Mouse (Mus musculus) neural tube, embryonic 11.5 days (tissue): ENCODE data around the gene Krtap11-1. TPM values are rescaled to one million over a fixed set of nuclear protein-coding genes. Genes with fewer than 3 reads are reported as not detected.
A peak's percentile ranks its signal among the peaks of the same experiment; 100 is the strongest.

ENCODE experiments used
- ATAC-seq: fragments of 200-750 bp; cut with Nextera tagmentation; 2 replicates; pipeline ENCODE4 v1.8.0; 2017; ENCODE audit warnings: moderate number of reproducible peaks, mild to moderate bottlenecking, moderate TSS enrichment, moderate library complexity; ENCODE audit not compliant: insufficient read depth, low FRiP score, low TSS enrichment
- DNase-seq: peaks from one replicate; pipeline ENCODE4 v3.0.0-alpha.2; 2015; ENCODE audit warnings: low spot score
- H3K27ac ChIP-seq: fragments of 300-500 bp; sonication (generic); 2 replicates; pipeline ENCODE4 v1.5.1; 2014; ENCODE audit warnings: low read depth, mild to moderate bottlenecking, low read length
- H3K27me3 ChIP-seq: fragments of 300-500 bp; sonication (generic); 2 replicates; pipeline ENCODE4 v1.6.1; 2014; ENCODE audit warnings: mild to moderate bottlenecking, low read length, mixed read lengths; ENCODE audit not compliant: control insufficient read depth, insufficient read depth
- H3K36me3 ChIP-seq: fragments of 300-500 bp; sonication (generic); 2 replicates; pipeline ENCODE4 v1.6.1; 2014; ENCODE audit warnings: mild to moderate bottlenecking, low read length, moderate library complexity, mixed read lengths; ENCODE audit not compliant: control insufficient read depth, insufficient read depth
- H3K4me1 ChIP-seq: fragments of 300-500 bp; sonication (generic); 2 replicates; pipeline ENCODE4 v1.6.1; 2014; ENCODE audit warnings: low read length, mixed read lengths; ENCODE audit not compliant: control insufficient read depth, insufficient read depth
- H3K4me2 ChIP-seq: fragments of 300-500 bp; sonication (generic); 2 replicates; pipeline ENCODE4 v1.6.1; 2014; ENCODE audit warnings: low read depth, mild to moderate bottlenecking, moderate library complexity
- H3K4me3 ChIP-seq: fragments of 300-500 bp; sonication (generic); 2 replicates; pipeline ENCODE4 v1.5.1; 2014; ENCODE audit warnings: low read depth, low read length
- H3K9ac ChIP-seq: fragments of 300-500 bp; sonication (generic); 2 replicates; pipeline ENCODE4 v1.6.1; 2014; ENCODE audit warnings: mild to moderate bottlenecking, low read length
- H3K9me3 ChIP-seq: fragments of 300-500 bp; sonication (generic); 2 replicates; pipeline ENCODE4 v1.6.1; 2016; ENCODE audit warnings: low read length; ENCODE audit not compliant: control insufficient read depth
- WGBS: fragments of 180-500 bp; shearing (Covaris S2); extraction: QIAGEN DNeasy Blood & Tissue Kit; methylation state at CpG from one replicate; pipeline ENCODE4 v1.1.7; 2014; 5-methylcytosine and 5-hydroxymethylcytosine counted together
- polyA plus RNA-seq: library from polyadenylated mRNA; unstranded; fragments of >200 nt; fragmentation: Nextera tagmentation; extraction: Ambion mirVana; gene quantifications from 2 replicates; pipeline ENCODE4 v1.2.1, GENCODE M21; 2014

Krtap11-1 gene
- polyA plus RNA-seq = not detected in 2 replicates

DNA sequence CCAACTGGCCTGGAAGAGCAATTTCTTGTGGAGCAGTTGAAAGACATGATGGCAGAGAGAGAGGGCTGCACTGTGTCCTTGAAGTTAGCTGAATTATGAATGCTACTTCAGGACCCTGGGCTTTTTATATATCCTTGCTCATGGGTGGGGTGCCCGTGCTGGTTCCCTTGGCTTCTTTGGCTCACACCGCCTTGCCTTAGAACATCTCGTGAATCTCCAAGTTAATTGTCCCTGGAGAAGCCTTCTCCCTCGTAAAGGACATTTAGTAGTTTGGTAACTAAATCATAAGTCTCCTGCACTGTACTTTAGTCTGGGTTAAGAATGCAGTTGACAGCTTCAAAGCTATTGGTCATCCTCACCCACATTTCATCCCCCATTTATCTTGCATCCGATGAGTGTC is at the start of gene Krtap11-1:
Gene Krtap11-1 (minus strand): TSS at position 101 of the 400 bp plus-strand sequence.
- no peaks in the 10 kb centered on the region for H3K4me1 ChIP-seq
- H3K36me3 ChIP-seq = no peaks in the 10 kb centered on the region
- H3K4me2 ChIP-seq = no peak within 1 kb of the TSS
- WGBS = 90% methylated on average over 5 of the region's 5 CpGs
- no peak within 1 kb of the TSS for H3K4me3 ChIP-seq
- H3K9ac ChIP-seq = no peak within 1 kb of the TSS
- H3K27me3 ChIP-seq = no peaks in the 10 kb centered on the region
- no peak within 1 kb of the TSS for H3K27ac ChIP-seq
- no peaks in the 10 kb centered on the region for H3K9me3 ChIP-seq
- no peak for ATAC-seq
- no peak for DNase-seq

- ATAC-seq = no peak
- Histone ChIP-seq H3K27ac (no peak overlapping the region), H3K9ac (no peak overlapping the region), H3K27me3 (no peaks in the 10 kb centered on the region), H3K9me3 (no peaks in the 10 kb centered on the region), H3K4me3 (no peak overlapping the region), H3K36me3 (no peaks in the 10 kb centered on the region), H3K4me2 (no peak overlapping the region), H3K4me1 (no peaks in the 10 kb centered on the region)
- 88% methylated on average over 7 of the region's 7 CpGs for WGBS
- DNase-seq = no peak
These were observed 47.2 kb upstream of the Krtap11-1 start for GRCm38 (mm10) chr16:89618190-89618589.

- Histone ChIP-seq H3K27ac (no peak overlapping the region), H3K4me2 (no peak overlapping the region), H3K9ac (no peak overlapping the region), H3K27me3 (no peaks in the 10 kb centered on the region), H3K9me3 (no peaks in the 10 kb centered on the region), H3K4me3 (no peak overlapping the region), H3K4me1 (no peaks in the 10 kb centered on the region), H3K36me3 (no peaks in the 10 kb centered on the region)
- DNase-seq (no peak), ATAC-seq (no peak)
- 82% methylated on average over 3 of the region's 3 CpGs for WGBS
These were observed 46.3 kb upstream of the Krtap11-1 start for GRCm38 (mm10) chr16:89617251-89617650.

DNA sequence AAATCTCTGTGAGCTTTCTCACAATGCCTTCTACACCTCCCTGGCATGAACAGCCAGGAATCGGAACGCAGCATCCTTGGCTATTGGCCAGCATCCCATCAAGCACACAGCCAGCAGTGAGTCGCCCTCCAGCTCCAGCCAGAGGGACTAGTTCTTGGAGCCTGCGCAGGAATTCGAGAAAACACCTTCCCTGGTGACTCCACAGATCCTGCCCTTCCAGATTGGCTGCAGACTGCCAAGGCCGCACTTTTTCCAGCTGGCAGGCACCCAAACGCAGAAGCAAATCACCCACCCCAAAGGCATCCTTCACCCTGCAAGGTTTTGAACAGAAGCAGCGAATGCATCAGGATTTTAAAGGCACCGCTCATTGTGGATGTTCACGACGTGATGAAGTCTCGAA is 42.7 kb upstream of the Krtap11-1 start:
- H3K4me3 ChIP-seq = no peak overlapping the region
- ATAC-seq = no peak
- H3K27me3 ChIP-seq = no peaks in the 10 kb centered on the region
- WGBS = 93% methylated on average over 12 of the region's 12 CpGs
- H3K4me1 ChIP-seq = no peaks in the 10 kb centered on the region
- no peaks in the 10 kb centered on the region for H3K36me3 ChIP-seq
- no peak for DNase-seq
- H3K27ac ChIP-seq = no peak overlapping the region
- H3K9me3 ChIP-seq = no peaks in the 10 kb centered on the region
- no peak overlapping the region for H3K4me2 ChIP-seq
- no peak overlapping the region for H3K9ac ChIP-seq

DNA sequence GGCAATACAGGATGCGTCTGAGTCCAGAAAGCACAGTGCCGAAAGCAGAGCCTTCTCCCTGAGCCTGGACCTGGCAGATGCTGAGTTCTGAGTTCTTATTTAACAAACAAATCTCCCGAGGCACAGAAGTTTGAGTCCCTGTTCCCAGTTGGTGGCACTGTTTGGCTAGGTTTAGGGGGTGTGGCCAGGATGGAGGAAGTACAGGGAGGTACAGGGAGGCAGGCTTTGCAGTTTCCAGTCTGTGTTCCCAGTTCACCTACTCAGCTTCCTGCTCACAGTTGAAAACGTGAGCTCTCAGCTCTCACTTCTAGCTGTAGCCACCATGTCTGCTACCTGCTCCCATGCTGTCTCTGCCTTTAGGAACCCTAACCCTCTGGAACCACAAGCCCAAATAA is 37.8 kb upstream of the Krtap11-1 start:
- H3K4me3 ChIP-seq = no peak overlapping the region
- H3K4me2 ChIP-seq = no peak overlapping the region
- H3K9ac ChIP-seq = no peak overlapping the region
- no peak for ATAC-seq
- H3K9me3 ChIP-seq = no peaks in the 10 kb centered on the region
- 77% methylated on average over 4 of the region's 4 CpGs for WGBS
- no peaks in the 10 kb centered on the region for H3K27me3 ChIP-seq
- no peak overlapping the region for H3K27ac ChIP-seq
- no peaks in the 10 kb centered on the region for H3K36me3 ChIP-seq
- no peaks in the 10 kb centered on the region for H3K4me1 ChIP-seq
- DNase-seq = no peak

DNA sequence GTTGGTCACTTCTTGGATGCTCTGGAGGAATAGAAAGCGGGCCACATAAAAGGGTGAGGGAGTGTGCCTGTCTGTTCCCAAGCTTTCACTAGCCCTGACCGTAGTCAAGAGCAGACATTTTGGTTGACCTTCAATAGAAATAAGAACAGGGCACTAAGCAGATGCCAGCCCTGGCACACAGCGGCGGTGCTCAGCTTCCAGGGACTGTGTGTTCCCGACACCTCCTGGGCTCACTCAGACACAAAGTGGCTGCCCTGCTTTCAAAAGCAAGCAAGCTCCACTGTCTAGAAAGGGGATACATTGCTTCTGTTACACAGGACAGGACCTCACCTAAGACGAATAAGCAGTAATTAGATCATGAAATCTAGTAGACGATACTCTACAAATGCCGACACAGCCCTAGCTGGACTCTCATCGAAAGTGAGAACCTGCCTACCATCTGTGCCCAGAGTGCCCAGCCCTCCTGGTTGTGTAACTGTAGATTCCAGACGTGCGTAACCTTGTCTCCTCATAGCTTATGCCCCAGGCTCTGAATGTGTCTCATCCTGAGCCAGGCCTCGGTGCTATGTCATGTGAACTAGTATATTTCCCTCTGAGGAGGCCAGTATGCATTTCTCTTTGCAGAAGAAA is 37.3 kb upstream of the Krtap11-1 start:
- no peaks in the 10 kb centered on the region for H3K9me3 ChIP-seq
- no peak overlapping the region for H3K9ac ChIP-seq
- H3K36me3 ChIP-seq = no peaks in the 10 kb centered on the region
- H3K27ac ChIP-seq = no peak overlapping the region
- no peaks in the 10 kb centered on the region for H3K4me1 ChIP-seq
- no peak overlapping the region for H3K4me2 ChIP-seq
- DNase-seq (no peak), ATAC-seq (no peak)
- H3K27me3 ChIP-seq = no peaks in the 10 kb centered on the region
- H3K4me3 ChIP-seq = no peak overlapping the region
- 92% methylated on average over 12 of the region's 12 CpGs for WGBS

- Histone ChIP-seq H3K27me3 (no peaks in the 10 kb centered on the region), H3K4me2 (no peak overlapping the region), H3K9ac (no peak overlapping the region), H3K27ac (no peak overlapping the region), H3K4me3 (no peak overlapping the region), H3K36me3 (no peaks in the 10 kb centered on the region), H3K9me3 (no peaks in the 10 kb centered on the region), H3K4me1 (no peaks in the 10 kb centered on the region)
- 88% methylated on average over 3 of the region's 3 CpGs for WGBS
- ATAC-seq (no peak), DNase-seq (no peak)
These were observed 36.0 kb upstream of the Krtap11-1 start for GRCm38 (mm10) chr16:89606951-89607350.

DNA sequence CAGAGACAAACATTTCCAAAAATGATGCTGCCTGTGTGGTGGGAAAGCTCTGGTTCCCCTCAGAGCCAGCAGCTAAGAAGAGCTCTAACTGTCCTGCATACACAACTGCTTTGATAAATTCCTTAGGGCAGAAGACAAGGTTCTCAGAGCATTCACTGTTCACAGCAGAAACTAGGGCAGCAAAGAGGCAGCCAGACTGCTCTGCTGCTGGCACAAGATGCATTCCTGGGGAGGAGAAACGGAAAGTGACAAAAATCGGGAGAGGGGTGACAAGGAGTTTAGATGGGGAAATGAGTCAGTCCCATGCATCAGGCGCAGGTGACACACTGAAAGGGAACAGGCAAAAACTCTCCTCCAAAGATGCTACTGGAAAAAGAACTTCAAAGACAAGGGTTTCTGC is 16.2 kb upstream of the Krtap11-1 start:
- ATAC-seq = no peak

GRCm38 (mm10) chr16:89585604-89586508 is 14.9 kb upstream of the Krtap11-1 start:
- Histone ChIP-seq H3K27me3 (no peaks in the 10 kb centered on the region), H3K9ac (no peak overlapping the region), H3K27ac (no peak overlapping the region), H3K9me3 (no peaks in the 10 kb centered on the region), H3K4me2 (no peak overlapping the region), H3K4me3 (no peak overlapping the region), H3K4me1 (no peaks in the 10 kb centered on the region), H3K36me3 (no peaks in the 10 kb centered on the region)
- ATAC-seq = peak; percentile 52
- 62% methylated on average over 9 of the region's 9 CpGs for WGBS
- DNase-seq = no peak

More for the DNA sequence above, 16.2 kb upstream of the Krtap11-1 start:
- no peak for DNase-seq
- H3K27me3 ChIP-seq = no peaks in the 10 kb centered on the region
- no peaks in the 10 kb centered on the region for H3K4me1 ChIP-seq
- H3K9ac ChIP-seq = no peak overlapping the region
- H3K36me3 ChIP-seq = no peaks in the 10 kb centered on the region
- H3K9me3 ChIP-seq = no peaks in the 10 kb centered on the region
- 68% methylated on average over 3 of the region's 3 CpGs for WGBS
- H3K4me3 ChIP-seq = no peak overlapping the region
- H3K27ac ChIP-seq = no peak overlapping the region
- H3K4me2 ChIP-seq = no peak overlapping the region
